Mouse (Mus musculus) cerebellum, postnatal 36 days (tissue): ENCODE measurements around the gene Inmt.
"Not testable (repeated sequence)": the region's sequence is repeated elsewhere in the genome, so short reads cannot be mapped to it uniquely, and the experiment has no call there.

Source experiments
- DNase-seq, 2 experiments: peaks; one replicate each; pipeline ENCODE4 v3.0.0; 2021 to 2022; ENCODE audit warnings: mixed read lengths in 2 of 2

Gene Inmt

DNA sequence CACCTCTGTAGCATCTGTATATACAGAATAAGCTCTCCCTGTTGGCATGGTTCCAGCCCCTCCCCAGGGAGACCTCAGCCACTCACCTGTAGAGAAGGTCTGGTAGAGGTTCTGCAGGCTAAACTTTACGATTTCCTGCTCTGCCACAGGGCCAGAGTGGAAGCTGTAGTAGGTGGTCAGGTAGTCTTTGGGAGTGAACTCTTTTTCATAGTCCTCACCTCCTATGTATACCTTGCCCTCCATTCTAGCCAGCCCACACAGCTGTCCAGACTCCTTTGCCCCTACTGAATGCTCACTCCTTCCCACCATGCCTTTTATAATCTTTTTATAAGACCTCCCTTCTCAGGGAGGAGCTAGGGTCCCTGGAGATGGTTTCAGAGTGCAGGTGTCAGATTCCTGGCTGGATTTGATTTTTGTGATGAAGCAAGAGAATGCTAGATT lies at the start of gene Inmt:
Gene Inmt (minus strand): TSS at position 303 of the 441 bp plus-strand sequence.
- DNase-seq = no peak

DNA sequence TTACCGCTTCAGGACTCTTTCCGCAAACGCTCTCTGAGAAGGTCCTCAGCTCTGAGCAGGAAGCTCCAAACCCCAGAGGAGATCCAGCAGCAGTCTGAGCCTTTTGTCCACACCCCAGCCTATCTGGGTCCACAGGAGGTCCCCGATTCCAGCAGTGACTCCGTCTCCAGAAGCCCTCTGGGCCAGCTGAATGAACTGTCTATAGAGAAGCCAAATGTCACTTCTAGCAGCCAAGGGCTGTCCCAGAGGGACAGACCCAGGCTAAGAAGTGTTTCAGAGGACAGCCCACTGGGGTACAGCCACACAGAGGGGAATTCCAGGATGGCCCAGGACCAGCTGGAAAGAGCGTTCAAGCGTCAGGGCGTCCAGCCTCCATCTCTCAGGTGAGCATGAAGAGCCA lies 49.1 kb upstream of the Inmt start:
- no peak for DNase-seq

DNA sequence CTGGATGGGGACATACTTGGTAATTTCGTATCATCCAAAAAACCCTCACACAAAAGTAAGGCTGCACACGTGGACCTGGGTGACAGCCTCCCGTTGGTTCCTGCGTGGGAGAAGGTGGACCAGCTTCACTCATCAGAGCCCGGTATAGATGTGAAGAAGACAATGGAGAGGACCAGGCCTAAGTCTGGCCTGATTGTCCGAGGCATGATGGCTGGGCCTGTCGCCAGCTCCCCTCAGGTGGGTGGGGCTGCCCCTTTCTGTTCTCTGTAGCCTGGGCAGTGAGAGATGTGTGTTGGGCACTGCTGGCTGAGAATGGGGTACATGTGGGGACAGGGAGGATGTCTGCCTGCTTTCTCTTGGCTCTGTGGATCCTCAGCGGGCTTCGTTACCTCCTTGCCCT lies 43.4 kb upstream of the Inmt start:
- DNase-seq = no peak

GRCm38 (mm10) chr6:55214541-55214940 lies 39.7 kb upstream of the Inmt start:
- no peak for DNase-seq

GRCm38 (mm10) chr6:55210423-55211365 lies 35.9 kb upstream of the Inmt start:
- no peak for DNase-seq

GRCm38 (mm10) chr6:55207786-55208185 lies 32.9 kb upstream of the Inmt start:
- DNase-seq = no peak

GRCm38 (mm10) chr6:55203931-55204330 lies 29.1 kb upstream of the Inmt start:
- DNase-seq = no peak

DNA sequence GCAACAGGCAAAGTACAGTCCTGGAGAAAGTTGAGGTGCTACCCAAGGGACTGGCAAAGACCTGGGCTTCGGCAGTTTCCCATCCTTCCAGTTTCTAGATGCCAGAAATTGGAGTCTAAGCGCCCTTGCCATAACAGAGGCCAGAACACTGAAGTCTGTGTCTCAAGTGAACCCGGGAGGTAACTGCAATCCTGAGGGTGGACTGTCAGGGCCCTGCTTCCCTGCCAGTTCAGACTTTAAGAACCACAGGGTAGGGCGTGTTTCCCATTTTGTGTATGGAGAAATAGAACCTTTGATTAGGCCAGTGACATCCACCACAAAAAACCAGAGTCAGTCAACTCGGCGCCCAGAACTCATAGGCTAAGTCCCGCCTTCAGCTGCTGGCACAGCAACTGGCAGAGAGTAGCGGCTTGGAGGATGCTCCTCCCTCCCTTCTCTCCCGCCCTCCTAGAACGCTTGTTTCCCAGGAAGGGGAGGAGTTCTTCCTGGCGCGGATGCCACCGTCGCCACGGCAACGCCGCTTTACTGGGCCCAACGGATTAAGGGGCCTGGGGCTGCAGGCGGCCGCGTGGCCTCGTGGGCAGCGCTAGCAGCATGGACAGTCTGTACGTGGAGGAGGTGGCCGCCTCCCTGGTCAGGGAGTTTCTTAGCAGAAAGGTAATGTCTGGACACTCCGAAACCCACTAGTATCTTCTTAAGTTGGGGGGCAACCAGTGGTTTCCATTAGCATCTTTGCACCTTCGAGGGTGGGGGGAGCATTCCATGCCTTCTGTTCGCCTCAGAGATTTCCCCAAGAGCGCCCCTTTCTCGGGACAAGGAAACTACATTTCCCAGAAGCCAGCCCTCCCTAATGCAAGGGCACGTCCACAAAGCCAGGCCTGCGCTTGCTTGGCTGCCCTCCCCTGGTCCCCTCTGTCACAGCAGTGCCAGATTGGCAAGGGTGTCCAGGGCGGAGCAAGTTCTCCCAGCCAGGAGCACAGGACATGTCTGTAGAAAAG lies 28.4 kb upstream of the Inmt start, which contains the start of gene Mindy4:
Gene Mindy4 (plus strand): TSS at position 471 of the 998 bp plus-strand sequence.
- DNase-seq = peak; percentile 79 to 85

DNA sequence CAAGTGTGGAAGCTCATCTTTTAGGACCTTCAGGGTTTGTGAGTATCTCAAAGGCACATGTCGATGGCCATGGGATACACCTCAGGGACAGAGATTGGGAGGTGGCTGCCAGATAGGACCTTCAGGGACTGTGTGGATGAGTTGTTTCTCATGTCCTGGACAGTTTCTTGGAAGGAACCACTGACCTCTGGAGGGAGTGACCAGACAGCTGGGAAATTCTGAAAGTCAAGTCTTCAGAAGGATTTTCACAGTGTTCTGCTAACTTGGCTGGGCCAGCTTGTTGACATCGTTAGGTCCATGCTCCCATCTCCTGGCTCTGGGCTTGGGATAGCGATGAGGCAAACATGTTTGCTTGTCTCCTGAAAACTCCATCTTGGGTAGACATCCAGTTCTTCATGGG lies 24.2 kb upstream of the Inmt start:
- no peak for DNase-seq

- DNase-seq = no peak
These were observed 18.3 kb upstream of the Inmt start for GRCm38 (mm10) chr6:55193171-55193570.

DNA sequence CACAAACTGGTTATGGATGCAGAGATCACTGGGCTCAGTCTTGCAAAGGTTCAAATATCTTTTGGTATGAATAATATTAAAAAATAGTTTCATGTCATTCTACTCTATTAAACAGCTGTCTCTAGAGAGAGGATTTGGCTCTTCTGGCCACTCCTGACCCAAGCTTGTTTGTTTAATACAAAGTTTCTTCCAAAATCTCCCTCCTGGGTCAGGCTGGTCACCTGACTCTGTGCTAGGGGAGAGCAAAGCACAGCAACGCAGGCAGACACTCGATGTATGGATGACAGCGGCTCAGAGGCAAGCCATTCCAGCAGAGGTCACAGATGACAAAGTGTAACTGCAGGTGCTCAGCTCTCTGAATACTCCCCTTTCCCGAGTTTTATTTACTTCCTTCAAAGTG lies 16.7 kb upstream of the Inmt start:
- no peak for DNase-seq

- no peak for DNase-seq
These were observed 14.6 kb upstream of the Inmt start for GRCm38 (mm10) chr6:55189406-55189805.

- DNase-seq = not testable (repeated sequence)
These were observed 13.0 kb upstream of the Inmt start for GRCm38 (mm10) chr6:55187827-55188226.

DNA sequence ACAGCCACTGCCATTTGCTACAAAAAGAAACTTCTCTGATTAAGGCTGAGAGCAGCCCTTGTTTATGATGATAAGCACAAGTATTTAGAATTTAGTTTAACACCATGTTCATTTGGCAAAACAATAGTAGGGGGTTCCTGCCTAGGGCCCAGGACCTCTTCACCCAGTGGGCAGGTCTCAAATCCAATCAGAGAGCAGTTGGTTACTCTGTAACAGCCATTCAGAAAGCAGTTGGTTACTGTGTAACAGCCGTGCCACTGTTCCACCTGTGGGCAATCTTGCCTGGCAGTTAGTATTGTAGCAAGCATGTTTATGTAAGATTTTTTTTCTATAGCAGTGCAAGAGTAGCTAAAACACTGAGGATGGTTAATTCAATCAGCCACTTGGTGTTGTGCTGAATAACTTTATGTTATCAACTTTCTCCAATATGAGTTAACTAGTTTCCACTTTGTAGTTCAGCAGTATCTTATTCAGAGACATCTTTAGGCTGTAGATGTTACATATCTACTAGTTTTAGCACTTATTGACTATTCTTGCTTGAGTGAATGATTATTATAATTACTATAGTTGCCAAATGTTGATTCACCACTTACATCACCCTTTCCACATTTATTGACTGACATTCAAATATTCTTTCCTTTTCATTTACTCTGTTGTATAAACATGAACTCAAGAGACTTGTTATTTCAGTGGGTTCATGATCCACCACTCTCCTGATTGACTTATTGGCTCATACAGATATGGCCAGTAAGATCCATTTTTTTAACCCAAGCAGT lies 8.0 kb upstream of the Inmt start:
- DNase-seq = no peak

GRCm38 (mm10) chr6:55179560-55179959 lies 4.7 kb upstream of the Inmt start:
- DNase-seq = no peak

GRCm38 (mm10) chr6:55177060-55177732 lies 2.4 kb upstream of the Inmt start:
- peak; percentile 10 to 14 for DNase-seq

GRCm38 (mm10) chr6:55175892-55176291 lies 1.0 kb upstream of the Inmt start:
- DNase-seq = no peak

- DNase-seq = no peak
These were observed 613 bp upstream of the Inmt start for GRCm38 (mm10) chr6:55175456-55175855.

GRCm38 (mm10) chr6:55173941-55174349 lies 898 bp downstream of the Inmt start:
- no peak for DNase-seq

GRCm38 (mm10) chr6:55173171-55173570 lies 1.7 kb downstream of the Inmt start:
- no peak for DNase-seq

DNA sequence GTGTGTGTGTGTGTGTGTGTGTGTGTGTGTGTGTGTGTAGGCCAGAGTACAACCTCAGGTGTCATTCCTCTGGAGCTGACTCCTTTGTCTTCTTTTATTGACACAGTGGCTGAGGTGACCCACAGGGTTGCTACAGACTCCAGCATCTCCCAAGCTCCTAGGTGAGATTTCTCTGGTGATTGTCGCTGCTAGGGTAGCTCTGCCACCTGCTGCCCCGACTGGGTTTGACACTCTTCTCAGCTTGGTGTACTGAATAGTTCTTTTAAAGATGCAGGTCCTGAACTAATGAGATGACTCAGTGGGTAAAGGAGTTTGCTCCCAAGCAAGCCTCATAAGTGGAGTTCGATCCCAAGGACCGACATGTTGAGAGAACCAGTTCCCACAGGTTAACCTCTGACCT lies 3.2 kb downstream of the Inmt start:
- DNase-seq = no peak

- no peak for DNase-seq
These were observed 5.0 kb downstream of the Inmt start for GRCm38 (mm10) chr6:55169818-55170217.
